Mouse (Mus musculus): ENCODE measurements around the gene Anp32a.
A peak's percentile ranks its signal among the peaks of the same experiment; 100 is the strongest.

The Anp32a gene

GRCm38 (mm10) chr9:62406423-62407013, 65.4 kb downstream of the Anp32a start:
- DNase-seq (ENCODE audit: extremely low spot score, low spot score), result no peak

- no peak for DNase-seq (ENCODE audit: extremely low spot score, low spot score)
Observed at GRCm38 (mm10) chr9:62407357-62408146, 66.5 kb downstream of the Anp32a start.

GRCm38 (mm10) chr9:62418742-62419141, 77.6 kb downstream of the Anp32a start:
- DNase-seq (ENCODE audit: extremely low spot score, low spot score), result no peak

- DNase-seq (ENCODE audit: extremely low spot score, low spot score), result no peak
Observed at GRCm38 (mm10) chr9:62420261-62420917, 79.3 kb downstream of the Anp32a start.

GRCm38 (mm10) chr9:62421027-62421426, 79.9 kb downstream of the Anp32a start:
- DNase-seq (ENCODE audit: extremely low spot score, low spot score), result peak; percentile 54

- DNase-seq (ENCODE audit: extremely low spot score, low spot score), result no peak
Observed at GRCm38 (mm10) chr9:62421911-62422310, 80.8 kb downstream of the Anp32a start.

GRCm38 (mm10) chr9:62422926-62423325, 81.8 kb downstream of the Anp32a start:
- no peak for DNase-seq (ENCODE audit: extremely low spot score, low spot score)

- no peak for DNase-seq (ENCODE audit: extremely low spot score, low spot score)
Observed at GRCm38 (mm10) chr9:62423871-62424270, 82.8 kb downstream of the Anp32a start.

- no peak for DNase-seq (ENCODE audit: extremely low spot score, low spot score)
Observed at GRCm38 (mm10) chr9:62425265-62425664, 84.2 kb downstream of the Anp32a start.

- no peak for DNase-seq (ENCODE audit: extremely low spot score, low spot score)
Observed at GRCm38 (mm10) chr9:62426021-62426420, 84.9 kb downstream of the Anp32a start.

GRCm38 (mm10) chr9:62426531-62426930, 85.4 kb downstream of the Anp32a start:
- DNase-seq (ENCODE audit: extremely low spot score, low spot score), result no peak

GRCm38 (mm10) chr9:62427010-62427409, 85.9 kb downstream of the Anp32a start:
- DNase-seq (ENCODE audit: extremely low spot score, low spot score), result no peak
